Mouse (Mus musculus) retina, adult 2 months (tissue): ENCODE results near the gene Arsg.

Experiments
- DNase-seq: peaks from one replicate; pipeline ENCODE4 v3.0.0-alpha.2; 2012; ENCODE audit warnings: low read depth, low spot score

The Arsg gene

GRCm38 (mm10) chr11:109544432-109544831 is 71.3 kb downstream of the Arsg start:
- DNase-seq, result no peak

GRCm38 (mm10) chr11:109545265-109545664 is 72.1 kb downstream of the Arsg start:
- no peak for DNase-seq

GRCm38 (mm10) chr11:109545700-109546143 is 72.5 kb downstream of the Arsg start:
- DNase-seq, result no peak

GRCm38 (mm10) chr11:109546305-109547001 is 73.3 kb downstream of the Arsg start:
- no peak for DNase-seq

- DNase-seq, result no peak
These were observed 74.5 kb downstream of the Arsg start for GRCm38 (mm10) chr11:109547652-109548051.

GRCm38 (mm10) chr11:109549599-109550290 is 76.6 kb downstream of the Arsg start:
- DNase-seq, result no peak

GRCm38 (mm10) chr11:109553921-109554320 is 80.7 kb downstream of the Arsg start:
- no peak for DNase-seq

GRCm38 (mm10) chr11:109554443-109554842 is 81.3 kb downstream of the Arsg start:
- DNase-seq, result no peak

- DNase-seq, result no peak
These were observed 83.0 kb downstream of the Arsg start for GRCm38 (mm10) chr11:109556130-109556529.

- no peak for DNase-seq
These were observed 84.2 kb downstream of the Arsg start for GRCm38 (mm10) chr11:109557419-109557818.

- no peak for DNase-seq
These were observed 86.1 kb downstream of the Arsg start for GRCm38 (mm10) chr11:109559241-109559640.

- DNase-seq, result no peak
These were observed 87.7 kb downstream of the Arsg start for GRCm38 (mm10) chr11:109560793-109561257.

GRCm38 (mm10) chr11:109561445-109561844 is 88.3 kb downstream of the Arsg start:
- DNase-seq, result no peak

GRCm38 (mm10) chr11:109563708-109564107 is 90.5 kb downstream of the Arsg start:
- DNase-seq, result no peak

GRCm38 (mm10) chr11:109564466-109565214 is 91.5 kb downstream of the Arsg start:
- DNase-seq, result no peak

GRCm38 (mm10) chr11:109569007-109569618 is 95.9 kb downstream of the Arsg start:
- no peak for DNase-seq

- no peak for DNase-seq
These were observed 96.6 kb downstream of the Arsg start for GRCm38 (mm10) chr11:109569809-109570208.

GRCm38 (mm10) chr11:109572051-109572450 is 98.9 kb downstream of the Arsg start:
- no peak for DNase-seq

GRCm38 (mm10) chr11:109574604-109575003 is 101.4 kb downstream of the Arsg start:
- no peak for DNase-seq

- DNase-seq, result no peak
These were observed 102.7 kb downstream of the Arsg start for GRCm38 (mm10) chr11:109575832-109576231.

GRCm38 (mm10) chr11:109578536-109578935 is 105.4 kb downstream of the Arsg start:
- DNase-seq, result no peak

- no peak for DNase-seq
These were observed 106.8 kb downstream of the Arsg start for GRCm38 (mm10) chr11:109579999-109580398.
